Mouse (Mus musculus): ENCODE data around the gene Plagl1. TPM values are rescaled to one million over a fixed set of nuclear protein-coding genes. Genes with fewer than 3 reads are reported as not detected.
A peak's percentile ranks its signal among the peaks of the same experiment; 100 is the strongest.

Gene Plagl1
- polyA plus RNA-seq, 1 experiment: 12.4 TPM

DNA sequence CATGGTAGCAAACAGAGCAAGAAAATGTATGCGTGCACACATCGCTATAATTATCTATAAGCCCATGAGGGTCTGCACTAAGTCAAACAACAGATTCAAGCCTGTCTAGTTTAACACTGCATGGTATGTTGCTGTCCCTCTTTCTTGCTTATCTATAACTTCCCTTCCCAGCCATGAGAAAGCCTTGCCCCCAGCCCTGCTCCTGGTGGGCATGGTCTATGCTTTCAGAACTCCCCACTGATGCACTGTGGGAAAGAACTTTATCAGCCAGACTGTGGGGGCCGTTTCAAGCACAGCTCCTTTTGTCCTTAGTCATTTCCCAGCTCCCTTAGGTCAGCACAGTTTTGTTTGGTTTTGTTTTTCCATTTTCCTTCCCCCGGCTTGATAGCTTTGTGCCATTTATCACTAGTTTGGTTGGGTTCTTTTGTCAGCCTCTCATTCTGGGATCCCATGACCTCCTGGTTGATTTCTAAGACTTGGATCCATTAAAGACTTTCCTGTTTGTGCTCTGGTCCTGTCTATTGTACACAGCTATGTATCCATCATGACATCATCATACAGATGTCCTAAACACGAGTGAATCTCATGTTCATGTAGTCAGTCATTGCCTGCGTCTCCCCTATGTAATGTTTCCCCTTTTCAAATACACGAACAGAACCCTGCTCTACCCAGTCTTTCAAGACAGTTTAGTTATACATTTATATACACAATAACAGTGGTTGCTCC is 16.7 kb downstream of the Plagl1 start:
- H3K27ac ChIP-seq (ENCODE audit: control insufficient read depth, insufficient read depth, low read length): no peak overlapping the region
- no peak overlapping the region for H3K4me3 ChIP-seq (ENCODE audit: control insufficient read depth, insufficient read depth, low read length)
- H3K4me1 ChIP-seq (replicated peaks; ENCODE audit: control insufficient read depth, insufficient read depth, low read length): no peaks in the 10 kb centered on the region
- 81% methylated on average over 7 of the region's 7 CpGs for WGBS
- TF ChIP-seq POLR2A (IDR thresholded peaks at IDR 0.05; ENCODE audit: control insufficient read depth, extremely low read depth, insufficient read depth, low read length, poor library complexity) (no peak), CTCF (IDR thresholded peaks at IDR 0.05; ENCODE audit: borderline replicate concordance, control insufficient read depth, extremely low read depth, insufficient read depth, low read length, poor library complexity) (no peak)
- H3K36me3 ChIP-seq (ENCODE audit: control insufficient read depth, insufficient read depth, low read length): no peaks in the 10 kb centered on the region
- no peak for DNase-seq
- H3K27me3 ChIP-seq (ENCODE audit: control insufficient read depth, insufficient read depth, low read length): no peaks in the 10 kb centered on the region

DNA sequence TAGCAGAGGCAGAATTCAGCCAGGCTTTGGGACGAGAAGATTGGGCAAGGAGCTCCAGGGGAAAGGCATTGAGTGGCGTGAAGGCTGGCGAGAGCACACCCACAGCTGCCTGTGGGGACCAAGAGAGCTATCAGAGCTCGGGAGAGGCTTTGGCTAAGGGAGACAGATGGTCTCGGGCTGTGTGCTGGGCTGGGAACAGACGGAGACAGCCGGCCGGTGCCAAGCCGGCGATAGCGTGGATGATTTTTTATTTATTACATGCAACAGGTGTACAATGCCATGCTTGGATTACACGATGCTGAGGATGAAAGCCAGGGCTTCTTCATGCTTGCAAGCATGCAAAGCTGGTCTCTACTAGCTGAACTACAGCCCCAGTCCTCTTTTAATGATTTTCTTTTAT is 22.2 kb downstream of the Plagl1 start:
- WGBS: 91% methylated on average over 12 of the region's 12 CpGs
- no peak for DNase-seq
- Histone ChIP-seq H3K27ac (ENCODE audit: control insufficient read depth, insufficient read depth, low read length) (no peak overlapping the region), H3K36me3 (ENCODE audit: control insufficient read depth, insufficient read depth, low read length) (no peaks in the 10 kb centered on the region), H3K4me3 (ENCODE audit: control insufficient read depth, insufficient read depth, low read length) (no peak overlapping the region), H3K27me3 (ENCODE audit: control insufficient read depth, insufficient read depth, low read length) (no peaks in the 10 kb centered on the region), H3K4me1 (replicated peaks; ENCODE audit: control insufficient read depth, insufficient read depth, low read length) (no peaks in the 10 kb centered on the region)
- TF ChIP-seq POLR2A (IDR thresholded peaks at IDR 0.05; ENCODE audit: control insufficient read depth, extremely low read depth, insufficient read depth, low read length, poor library complexity): no peak
- TF ChIP-seq CTCF (IDR thresholded peaks at IDR 0.05; ENCODE audit: borderline replicate concordance, control insufficient read depth, extremely low read depth, insufficient read depth, low read length, poor library complexity): no peak

DNA sequence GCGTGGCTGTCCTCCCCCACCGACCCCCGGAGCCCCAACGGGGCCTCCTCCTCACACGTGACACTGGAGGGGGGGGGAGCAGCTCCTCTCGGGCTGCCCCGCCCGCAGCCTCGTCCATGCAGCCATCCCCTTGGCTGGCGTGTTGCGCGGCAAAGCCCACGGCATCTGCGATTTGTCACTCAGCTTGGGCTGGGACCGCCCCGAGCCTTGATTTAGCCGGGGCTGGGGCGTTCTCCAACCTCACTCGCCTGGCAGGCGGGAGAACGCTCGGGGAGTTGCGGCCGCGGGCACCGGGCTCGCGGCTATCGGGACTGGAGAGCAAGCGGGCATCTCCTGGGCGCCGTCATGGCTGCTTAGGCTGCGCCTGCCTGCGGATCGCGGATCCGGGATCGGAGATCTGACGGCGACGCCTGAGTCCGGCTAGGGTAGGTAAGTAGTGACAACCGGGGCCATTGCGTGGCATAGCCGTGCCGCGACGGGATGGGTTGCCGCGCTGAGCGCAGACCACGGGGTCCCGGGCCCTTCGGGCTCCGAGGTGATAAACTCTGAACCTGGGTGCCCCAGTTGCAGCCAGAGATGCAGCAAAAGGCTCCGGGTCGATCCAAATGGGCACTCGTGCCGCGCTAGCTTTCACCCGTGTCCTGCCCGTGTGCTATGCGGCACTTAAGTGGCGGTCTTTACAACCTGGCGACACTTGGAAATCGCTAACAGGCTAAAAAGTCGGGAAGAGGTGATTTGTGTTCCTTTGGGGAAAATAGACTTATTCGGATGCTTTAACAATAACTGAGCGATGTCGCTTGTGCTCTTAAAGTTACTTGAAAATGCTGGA is 30.5 kb downstream of the Plagl1 start:
- peak overlapping the region; percentile 14 for H3K4me3 ChIP-seq (ENCODE audit: control insufficient read depth, insufficient read depth, low read length)
- no peak for TF ChIP-seq CTCF (IDR thresholded peaks at IDR 0.05; ENCODE audit: borderline replicate concordance, control insufficient read depth, extremely low read depth, insufficient read depth, low read length, poor library complexity)
- TF ChIP-seq POLR2A (IDR thresholded peaks at IDR 0.05; ENCODE audit: control insufficient read depth, extremely low read depth, insufficient read depth, low read length, poor library complexity): no peak
- H3K27ac ChIP-seq (ENCODE audit: control insufficient read depth, insufficient read depth, low read length): no peak overlapping the region
- H3K27me3 ChIP-seq (ENCODE audit: control insufficient read depth, insufficient read depth, low read length): no peaks in the 10 kb centered on the region; the same call in 1 of the 2 replicates
- H3K36me3 ChIP-seq (ENCODE audit: control insufficient read depth, insufficient read depth, low read length): no peaks in the 10 kb centered on the region
- peak; percentile 25 for DNase-seq
- no peaks in the 10 kb centered on the region; the same call in 1 of the 2 replicates for H3K4me1 ChIP-seq (replicated peaks; ENCODE audit: control insufficient read depth, insufficient read depth, low read length)
- WGBS: 50% methylated on average over 70 of the region's 70 CpGs

DNA sequence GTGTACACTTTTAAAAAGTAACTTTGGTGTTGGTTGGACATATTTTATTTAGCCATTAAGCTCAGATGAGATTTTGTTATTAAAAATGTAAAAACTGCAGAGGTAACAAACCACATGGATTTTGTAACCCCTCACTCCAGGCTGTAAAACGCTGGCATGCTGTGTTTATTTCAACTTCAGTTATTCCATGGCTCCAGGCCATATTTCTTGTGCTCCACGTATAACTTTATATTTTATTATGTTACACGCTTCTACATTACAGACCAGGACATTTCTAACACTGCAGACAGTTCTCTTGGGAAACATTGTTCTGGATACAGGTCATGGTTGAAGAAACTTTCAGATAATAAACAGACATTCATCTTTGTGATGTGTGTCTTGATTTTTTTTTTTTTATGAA is 32.7 kb downstream of the Plagl1 start:
- H3K4me3 ChIP-seq (ENCODE audit: control insufficient read depth, insufficient read depth, low read length): no peak overlapping the region
- no peaks in the 10 kb centered on the region for H3K36me3 ChIP-seq (ENCODE audit: control insufficient read depth, insufficient read depth, low read length)
- WGBS: 87% methylated on average over 3 of the region's 3 CpGs
- H3K27me3 ChIP-seq (ENCODE audit: control insufficient read depth, insufficient read depth, low read length): no peaks in the 10 kb centered on the region; the same call in 1 of the 2 replicates
- H3K4me1 ChIP-seq (replicated peaks; ENCODE audit: control insufficient read depth, insufficient read depth, low read length): no peaks in the 10 kb centered on the region; the same call in 1 of the 2 replicates
- H3K27ac ChIP-seq (ENCODE audit: control insufficient read depth, insufficient read depth, low read length): no peak overlapping the region
- DNase-seq: no peak
- TF ChIP-seq CTCF (IDR thresholded peaks at IDR 0.05; ENCODE audit: borderline replicate concordance, control insufficient read depth, extremely low read depth, insufficient read depth, low read length, poor library complexity): no peak
- TF ChIP-seq POLR2A (IDR thresholded peaks at IDR 0.05; ENCODE audit: control insufficient read depth, extremely low read depth, insufficient read depth, low read length, poor library complexity): no peak

DNA sequence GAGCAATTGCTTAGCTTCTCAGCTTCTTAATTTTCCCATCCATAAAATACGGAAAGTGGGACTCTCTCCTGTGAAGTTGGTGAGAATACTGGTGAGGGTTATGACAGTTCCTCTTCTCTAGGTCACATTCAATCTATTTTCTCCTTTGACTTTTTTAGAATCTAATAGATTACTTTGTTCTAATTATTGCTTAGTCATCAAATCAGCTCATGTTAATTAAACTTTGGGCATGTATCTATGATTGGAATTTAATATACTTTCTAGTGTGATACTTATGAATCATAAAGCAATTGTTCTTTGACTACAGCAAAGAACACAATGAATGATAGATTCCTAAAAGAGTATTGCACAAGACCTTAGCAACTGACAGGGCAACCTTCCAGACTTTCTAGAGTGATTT is 38.6 kb downstream of the Plagl1 start:
- no peaks in the 10 kb centered on the region for H3K36me3 ChIP-seq (ENCODE audit: control insufficient read depth, insufficient read depth, low read length)
- no peak for DNase-seq
- no peaks in the 10 kb centered on the region for H3K4me1 ChIP-seq (replicated peaks; ENCODE audit: control insufficient read depth, insufficient read depth, low read length)
- H3K4me3 ChIP-seq (ENCODE audit: control insufficient read depth, insufficient read depth, low read length): no peak overlapping the region
- no peaks in the 10 kb centered on the region for H3K27me3 ChIP-seq (ENCODE audit: control insufficient read depth, insufficient read depth, low read length)
- no peak overlapping the region for H3K27ac ChIP-seq (ENCODE audit: control insufficient read depth, insufficient read depth, low read length)
- TF ChIP-seq POLR2A (IDR thresholded peaks at IDR 0.05; ENCODE audit: control insufficient read depth, extremely low read depth, insufficient read depth, low read length, poor library complexity) (no peak), CTCF (IDR thresholded peaks at IDR 0.05; ENCODE audit: borderline replicate concordance, control insufficient read depth, extremely low read depth, insufficient read depth, low read length, poor library complexity) (no peak)
- WGBS: 95% methylated on average over 1 of the region's 1 CpGs

DNA sequence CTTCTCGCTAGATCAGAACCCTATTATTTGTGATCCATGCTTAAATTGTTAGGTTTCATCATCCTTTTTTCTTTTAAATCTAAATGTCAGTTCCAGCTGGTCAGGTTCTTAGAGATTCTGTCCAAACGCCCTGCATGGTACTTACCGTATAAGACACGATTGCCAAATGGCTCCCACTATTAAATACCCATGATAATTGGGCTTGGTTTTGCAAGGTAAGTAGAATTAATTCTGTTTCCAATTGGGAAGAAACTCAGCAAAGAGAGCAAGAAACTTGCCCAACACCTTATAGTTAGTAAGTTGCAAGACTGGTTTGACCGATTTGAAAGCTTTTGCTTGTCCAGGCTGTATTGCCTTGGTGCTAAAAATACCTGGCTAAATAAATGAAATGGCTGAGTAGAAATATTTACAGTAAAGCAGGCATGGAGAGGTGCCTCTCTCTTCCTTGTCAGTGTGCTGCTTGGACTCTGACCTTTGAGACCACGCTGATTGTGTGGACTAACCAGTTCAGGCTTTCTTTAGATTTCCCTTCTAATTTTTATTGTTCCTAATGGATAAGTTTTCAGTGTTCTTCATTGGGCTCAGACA is 39.9 kb downstream of the Plagl1 start:
- H3K27ac ChIP-seq (ENCODE audit: control insufficient read depth, insufficient read depth, low read length): no peak overlapping the region
- 94% methylated on average over 6 of the region's 6 CpGs for WGBS
- H3K4me3 ChIP-seq (ENCODE audit: control insufficient read depth, insufficient read depth, low read length): no peak overlapping the region
- no peak for TF ChIP-seq CTCF (IDR thresholded peaks at IDR 0.05; ENCODE audit: borderline replicate concordance, control insufficient read depth, extremely low read depth, insufficient read depth, low read length, poor library complexity)
- no peaks in the 10 kb centered on the region for H3K36me3 ChIP-seq (ENCODE audit: control insufficient read depth, insufficient read depth, low read length)
- no peaks in the 10 kb centered on the region for H3K27me3 ChIP-seq (ENCODE audit: control insufficient read depth, insufficient read depth, low read length)
- no peaks in the 10 kb centered on the region for H3K4me1 ChIP-seq (replicated peaks; ENCODE audit: control insufficient read depth, insufficient read depth, low read length)
- DNase-seq: no peak
